Mouse (Mus musculus) liver, embryonic 16.5 days (tissue): Measurements from ENCODE around the gene Prkcz. TPM values are rescaled to one million over a fixed set of nuclear protein-coding genes. Genes with fewer than 3 reads are reported as not detected.

ENCODE experiments used
- ATAC-seq: fragments of 200-750 bp; cut with Nextera tagmentation; 2 replicates; pipeline ENCODE4 v1.8.0; 2017; ENCODE audit warnings: low read depth, mild to moderate bottlenecking, moderate number of reproducible peaks, moderate library complexity
- H3K27ac ChIP-seq: fragments of 300-500 bp; sonication (generic); 2 replicates; pipeline ENCODE4 v1.5.1; 2014; ENCODE audit warnings: mild to moderate bottlenecking, low read length
- H3K27me3 ChIP-seq: fragments of 300-500 bp; sonication (generic); 2 replicates; pipeline ENCODE4 v1.6.1; 2014; ENCODE audit warnings: low read depth, low read length, mixed read lengths; ENCODE audit not compliant: control insufficient read depth, insufficient read depth
- H3K36me3 ChIP-seq: fragments of 300-500 bp; sonication (generic); 2 replicates; pipeline ENCODE4 v1.6.1; 2014; ENCODE audit warnings: mild to moderate bottlenecking; ENCODE audit not compliant: control insufficient read depth, insufficient read depth
- H3K4me1 ChIP-seq: fragments of 300-500 bp; sonication (generic); 2 replicates; pipeline ENCODE4 v1.6.1; 2014; ENCODE audit warnings: low read depth, low read length, mixed read lengths; ENCODE audit not compliant: control insufficient read depth
- H3K4me2 ChIP-seq: fragments of 300-500 bp; sonication (generic); 2 replicates; pipeline ENCODE4 v1.6.1; 2014; ENCODE audit warnings: low read depth, low read length, mixed read lengths
- H3K4me3 ChIP-seq: fragments of 300-500 bp; sonication (generic); 2 replicates; pipeline ENCODE4 v1.5.1; 2014; ENCODE audit warnings: low read depth, mild to moderate bottlenecking, low read length
- H3K9ac ChIP-seq: fragments of 300-500 bp; sonication (generic); 2 replicates; pipeline ENCODE4 v1.6.1; 2014; ENCODE audit warnings: low read depth, low read length
- H3K9me3 ChIP-seq: fragments of 300-500 bp; sonication (generic); replicated peaks from 2 replicates; pipeline ENCODE4 v1.6.1; 2016; ENCODE audit warnings: low read length; ENCODE audit not compliant: control insufficient read depth
- WGBS: fragments of 180-500 bp; shearing (Covaris S2); extraction: QIAGEN DNeasy Blood & Tissue Kit; methylation state at CpG from one replicate; pipeline ENCODE4 v1.1.7; 2014; ENCODE audit not compliant: insufficient replicate concordance; 5-methylcytosine and 5-hydroxymethylcytosine counted together
- polyA plus RNA-seq: library from polyadenylated mRNA; unstranded; fragments of >200 nt; fragmentation: Nextera tagmentation; extraction: Ambion mirVana; gene quantifications from 2 replicates; pipeline ENCODE4 v1.2.1, GENCODE M21; 2015

Prkcz gene
- polyA plus RNA-seq, 1 experiment from 2014 or later: 2.7 TPM

GRCm38 (mm10) chr4:155283001-155283503, 78.1 kb downstream of the Prkcz start:
- ATAC-seq: no peak
- WGBS: 32% methylated on average over 11 of the region's 11 CpGs
- no peak overlapping the region for H3K27ac ChIP-seq
- no peaks in the 10 kb centered on the region for H3K27me3 ChIP-seq
- no peaks in the 10 kb centered on the region for H3K9me3 ChIP-seq
- H3K4me3 ChIP-seq: no peak overlapping the region
- no peak overlapping the region for H3K9ac ChIP-seq
- no peaks in the 10 kb centered on the region for H3K36me3 ChIP-seq
- H3K4me1 ChIP-seq: no peaks in the 10 kb centered on the region
- H3K4me2 ChIP-seq: no peak overlapping the region

- ATAC-seq: no peak
- Histone ChIP-seq H3K9me3 (no peaks in the 10 kb centered on the region), H3K4me2 (no peak overlapping the region), H3K4me3 (no peak overlapping the region), H3K27me3 (no peaks in the 10 kb centered on the region), H3K27ac (no peak overlapping the region), H3K36me3 (no peaks in the 10 kb centered on the region), H3K4me1 (no peaks in the 10 kb centered on the region), H3K9ac (no peak overlapping the region)
- 70% methylated on average over 6 of the region's 6 CpGs for WGBS
Observed at GRCm38 (mm10) chr4:155282231-155282630, 78.9 kb downstream of the Prkcz start.

- H3K9me3 ChIP-seq: no peaks in the 10 kb centered on the region
- H3K4me2 ChIP-seq: no peak overlapping the region
- no peaks in the 10 kb centered on the region for H3K36me3 ChIP-seq
- no peaks in the 10 kb centered on the region for H3K4me1 ChIP-seq
- no peak overlapping the region for H3K9ac ChIP-seq
- H3K27ac ChIP-seq: no peak overlapping the region
- no peaks in the 10 kb centered on the region for H3K27me3 ChIP-seq
- no peak overlapping the region for H3K4me3 ChIP-seq
- WGBS: 63% methylated on average over 8 of the region's 8 CpGs
- no peak for ATAC-seq
Observed at GRCm38 (mm10) chr4:155281652-155282051, 79.5 kb downstream of the Prkcz start.

GRCm38 (mm10) chr4:155281227-155281626, 79.9 kb downstream of the Prkcz start:
- Histone ChIP-seq H3K4me3 (no peak overlapping the region), H3K9ac (no peak overlapping the region), H3K9me3 (no peaks in the 10 kb centered on the region), H3K36me3 (no peaks in the 10 kb centered on the region), H3K27ac (no peak overlapping the region), H3K27me3 (no peaks in the 10 kb centered on the region), H3K4me2 (no peak overlapping the region), H3K4me1 (no peaks in the 10 kb centered on the region)
- ATAC-seq: no peak
- 60% methylated on average over 2 of the region's 2 CpGs for WGBS

- no peak overlapping the region for H3K9ac ChIP-seq
- no peak overlapping the region for H3K27ac ChIP-seq
- ATAC-seq: no peak
- H3K36me3 ChIP-seq: no peaks in the 10 kb centered on the region
- H3K4me2 ChIP-seq: no peak overlapping the region
- no peaks in the 10 kb centered on the region for H3K4me1 ChIP-seq
- H3K27me3 ChIP-seq: no peaks in the 10 kb centered on the region
- no peaks in the 10 kb centered on the region for H3K9me3 ChIP-seq
- H3K4me3 ChIP-seq: no peak overlapping the region
- WGBS: 29% methylated on average over 1 of the region's 1 CpGs
Observed at GRCm38 (mm10) chr4:155280768-155281121, 80.4 kb downstream of the Prkcz start.

GRCm38 (mm10) chr4:155279926-155280767, 81.0 kb downstream of the Prkcz start:
- WGBS: 40% methylated on average over 16 of the region's 16 CpGs
- no peak overlapping the region for H3K27ac ChIP-seq
- no peaks in the 10 kb centered on the region for H3K27me3 ChIP-seq
- no peak for ATAC-seq
- H3K36me3 ChIP-seq: no peaks in the 10 kb centered on the region
- H3K4me1 ChIP-seq: no peaks in the 10 kb centered on the region
- no peak overlapping the region for H3K4me2 ChIP-seq
- no peak overlapping the region for H3K4me3 ChIP-seq
- H3K9ac ChIP-seq: no peak overlapping the region
- H3K9me3 ChIP-seq: no peaks in the 10 kb centered on the region

- Histone ChIP-seq H3K4me2 (no peak overlapping the region), H3K4me1 (no peaks in the 10 kb centered on the region), H3K4me3 (no peak overlapping the region), H3K9me3 (no peaks in the 10 kb centered on the region), H3K27ac (no peak overlapping the region), H3K36me3 (no peaks in the 10 kb centered on the region), H3K9ac (no peak overlapping the region), H3K27me3 (no peaks in the 10 kb centered on the region)
- 57% methylated on average over 8 of the region's 8 CpGs for WGBS
- ATAC-seq: no peak
Observed at GRCm38 (mm10) chr4:155279054-155279453, 82.1 kb downstream of the Prkcz start.

GRCm38 (mm10) chr4:155277963-155278362, 83.2 kb downstream of the Prkcz start:
- ATAC-seq: no peak
- Histone ChIP-seq H3K4me2 (no peak overlapping the region), H3K27ac (no peak overlapping the region), H3K9me3 (no peaks in the 10 kb centered on the region), H3K4me1 (no peaks in the 10 kb centered on the region), H3K36me3 (no peaks in the 10 kb centered on the region), H3K4me3 (no peak overlapping the region), H3K9ac (no peak overlapping the region), H3K27me3 (no peaks in the 10 kb centered on the region)
- whole genome bisulfite sequencing: 58% methylated on average over 6 of the region's 6 CpGs

- Histone ChIP-seq H3K27ac (no peak overlapping the region), H3K9ac (no peak overlapping the region), H3K4me3 (no peak overlapping the region), H3K9me3 (no peaks in the 10 kb centered on the region), H3K4me2 (no peak overlapping the region), H3K36me3 (no peaks in the 10 kb centered on the region), H3K4me1 (no peaks in the 10 kb centered on the region), H3K27me3 (no peaks in the 10 kb centered on the region)
- ATAC-seq: no peak
- WGBS: 49% methylated on average over 3 of the region's 3 CpGs
Observed at GRCm38 (mm10) chr4:155274851-155275250, 86.3 kb downstream of the Prkcz start.
